Mouse (Mus musculus): ENCODE results near the gene Ergic1. TPM values are rescaled to one million over a fixed set of nuclear protein-coding genes. Genes with fewer than 3 reads are reported as not detected.

The Ergic1 gene
- total RNA-seq, 2 experiments from 2014 or later, result 132 to 144 TPM

GRCm38 (mm10) chr17:26621912-26622311, 60.6 kb downstream of the Ergic1 start:
- no peak for DNase-seq (ENCODE audit: low spot score in 2 of 2)

- no peak for DNase-seq (ENCODE audit: low spot score in 2 of 2)
Measured at GRCm38 (mm10) chr17:26623991-26624390, 62.7 kb downstream of the Ergic1 start.

GRCm38 (mm10) chr17:26624999-26625398, 63.7 kb downstream of the Ergic1 start:
- DNase-seq (ENCODE audit: low spot score in 2 of 2), result no peak

GRCm38 (mm10) chr17:26625521-26626010, 64.3 kb downstream of the Ergic1 start:
- no peak for DNase-seq (ENCODE audit: low spot score in 2 of 2)

GRCm38 (mm10) chr17:26628479-26628878, 67.2 kb downstream of the Ergic1 start:
- DNase-seq (ENCODE audit: low spot score in 2 of 2), result no peak

GRCm38 (mm10) chr17:26628936-26629335, 67.6 kb downstream of the Ergic1 start:
- DNase-seq (ENCODE audit: low spot score in 2 of 2), result no peak

GRCm38 (mm10) chr17:26631811-26632327, 70.6 kb downstream of the Ergic1 start:
- no peak for DNase-seq (ENCODE audit: low spot score in 2 of 2)

- no peak for DNase-seq (ENCODE audit: low spot score in 2 of 2)
Measured at GRCm38 (mm10) chr17:26633186-26633585, 71.9 kb downstream of the Ergic1 start.

GRCm38 (mm10) chr17:26633926-26634325, 72.6 kb downstream of the Ergic1 start:
- no peak for DNase-seq (ENCODE audit: low spot score in 2 of 2)

GRCm38 (mm10) chr17:26634539-26634938, 73.2 kb downstream of the Ergic1 start:
- DNase-seq (ENCODE audit: low spot score in 2 of 2), result no peak

- no peak for DNase-seq (ENCODE audit: low spot score in 2 of 2)
Measured at GRCm38 (mm10) chr17:26635951-26636350, 74.7 kb downstream of the Ergic1 start.

- DNase-seq (ENCODE audit: low spot score in 2 of 2), result no peak
Measured at GRCm38 (mm10) chr17:26637851-26638250, 76.6 kb downstream of the Ergic1 start.

GRCm38 (mm10) chr17:26638655-26639054, 77.4 kb downstream of the Ergic1 start:
- DNase-seq (ENCODE audit: low spot score in 2 of 2), result peak; percentile 57 to 62

- no peak for DNase-seq (ENCODE audit: low spot score in 2 of 2)
Measured at GRCm38 (mm10) chr17:26639791-26640190, 78.5 kb downstream of the Ergic1 start.

GRCm38 (mm10) chr17:26640286-26640740, 79.0 kb downstream of the Ergic1 start:
- peak in 1 of 2 experiments; percentile 55 for DNase-seq (ENCODE audit: low spot score in 2 of 2)

GRCm38 (mm10) chr17:26643456-26643855, 82.2 kb downstream of the Ergic1 start:
- no peak for DNase-seq (ENCODE audit: low spot score in 2 of 2)

- no peak for DNase-seq (ENCODE audit: low spot score in 2 of 2)
Measured at GRCm38 (mm10) chr17:26643993-26644392, 82.7 kb downstream of the Ergic1 start.

GRCm38 (mm10) chr17:26644509-26645410, 83.5 kb downstream of the Ergic1 start:
- no peak for DNase-seq (ENCODE audit: low spot score in 2 of 2)

GRCm38 (mm10) chr17:26645411-26645854, 84.1 kb downstream of the Ergic1 start:
- DNase-seq (ENCODE audit: low spot score in 2 of 2), result no peak

- no peak for DNase-seq (ENCODE audit: low spot score in 2 of 2)
Measured at GRCm38 (mm10) chr17:26647283-26647682, 86.0 kb downstream of the Ergic1 start.

GRCm38 (mm10) chr17:26649565-26649964, 88.3 kb downstream of the Ergic1 start:
- DNase-seq (ENCODE audit: low spot score in 2 of 2), result no peak

All from layer of hippocampus, postnatal 14 days (tissue).